Mouse (Mus musculus): ENCODE measurements around the gene Gm21996. TPM values are rescaled to one million over a fixed set of nuclear protein-coding genes. Genes with fewer than 3 reads are reported as not detected.
"Not testable (repeated sequence)": the region's sequence is repeated elsewhere in the genome, so short reads cannot be mapped to it uniquely, and the experiment has no call there.

Gm21996 gene
- polyA plus RNA-seq (2014; fragmentation: Nextera tagmentation; extraction: Ambion mirVana) = not detected in 2 replicates

DNA sequence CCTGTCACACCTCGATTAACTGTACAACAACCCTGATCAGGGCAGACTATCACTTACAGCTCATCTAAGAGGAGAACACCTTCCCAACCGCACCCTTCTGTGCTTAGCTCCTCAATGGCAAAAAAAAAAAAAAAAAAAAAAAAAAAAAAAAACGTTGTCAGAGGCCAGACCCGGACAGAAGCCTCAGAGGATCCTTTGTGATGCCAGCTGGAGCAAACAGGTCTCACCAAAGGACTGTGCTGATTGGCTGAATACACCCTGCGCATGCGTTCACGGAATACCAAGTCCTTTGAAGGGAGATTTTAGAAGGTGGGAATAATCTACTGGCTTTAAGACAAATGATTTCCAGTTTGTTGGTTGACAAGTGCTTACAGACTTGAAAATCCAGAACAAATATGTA, at the start of gene Gm21996:
TSS of gene Gm21996 (minus strand) at position 101 of the 400 bp plus-strand sequence.
- H3K4me1 ChIP-seq (ENCODE audit: control insufficient read depth, insufficient read depth, low read length); DNase-seq (ENCODE audit: low spot score); H3K4me3 ChIP-seq (ENCODE audit: low read depth, low read length); ATAC-seq (ENCODE audit: insufficient read depth, low FRiP score, low TSS enrichment); H3K27me3 ChIP-seq (ENCODE audit: control insufficient read depth, insufficient read depth, low read length); H3K9ac ChIP-seq (ENCODE audit: low read length); H3K27ac ChIP-seq (ENCODE audit: low read depth, low read length); H3K9me3 ChIP-seq (ENCODE audit: control insufficient read depth, low read length); H3K4me2 ChIP-seq (ENCODE audit: low read depth); H3K36me3 ChIP-seq (ENCODE audit: control insufficient read depth, insufficient read depth, low read length): not testable (repeated sequence)
- WGBS = no CpG with 5 or more reads among the region's 7 CpGs

Measured in neural tube, embryonic 11.5 days (tissue).